Mouse (Mus musculus): Measurements from ENCODE around the gene Terb1. TPM values are rescaled to one million over a fixed set of nuclear protein-coding genes. Genes with fewer than 3 reads are reported as not detected.
A peak's percentile ranks its signal among the peaks of the same experiment; 100 is the strongest.

The Terb1 gene
- polyA plus RNA-seq, 1 experiment from 2014 or later: 0.70 TPM

DNA sequence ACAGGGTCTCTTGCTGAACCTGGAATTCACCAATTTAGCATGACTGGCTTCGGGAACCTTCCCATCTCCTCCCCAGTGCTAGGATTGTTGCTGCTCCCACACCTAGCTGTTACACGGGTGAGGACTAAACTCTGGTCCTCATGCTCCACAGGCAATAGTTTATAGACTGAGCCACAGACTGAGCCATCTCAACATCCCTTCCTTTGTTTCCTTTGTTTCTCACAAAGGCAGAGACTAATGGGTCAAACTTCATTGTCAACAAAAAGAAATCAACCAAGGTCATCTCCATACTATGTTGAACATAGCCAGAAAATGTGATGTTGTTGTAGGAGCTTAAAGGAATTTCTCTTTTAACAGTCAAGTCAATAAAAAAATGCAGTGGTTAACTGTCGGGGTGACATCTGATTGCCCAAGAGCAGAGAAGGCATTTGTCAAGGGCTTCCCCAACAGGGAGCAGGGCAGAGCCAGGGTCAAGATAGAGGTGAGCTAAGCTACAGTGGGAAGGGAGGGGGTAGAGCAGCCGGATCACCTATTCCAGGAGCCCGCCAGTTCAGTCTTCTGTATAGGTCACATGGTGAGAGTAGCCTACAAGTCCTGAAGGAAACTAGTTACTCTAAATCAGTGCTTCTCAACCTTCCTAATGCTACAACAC is 76.4 kb downstream of the Terb1 start:
- ATAC-seq (ENCODE audit: low read depth): no peak
- no peak overlapping the region for H3K4me3 ChIP-seq (ENCODE audit: low read depth, low read length)
- no peaks in the 10 kb centered on the region for H3K27me3 ChIP-seq (ENCODE audit: control insufficient read depth, insufficient read depth, low read length)
- H3K9me3 ChIP-seq (ENCODE audit: control insufficient read depth, low read length): no peaks in the 10 kb centered on the region
- H3K36me3 ChIP-seq (ENCODE audit: control insufficient read depth, insufficient read depth, low read length): peaks cover 61% of the 10 kb centered on the region
- H3K4me2 ChIP-seq (ENCODE audit: low read depth, low read length): no peak overlapping the region
- H3K4me1 ChIP-seq (ENCODE audit: control insufficient read depth, insufficient read depth, low read length): no peaks in the 10 kb centered on the region
- WGBS: 94% methylated on average over 5 of the region's 5 CpGs
- no peak overlapping the region for H3K9ac ChIP-seq (replicated peaks; ENCODE audit: low read depth, low read length)
- no peak overlapping the region for H3K27ac ChIP-seq (ENCODE audit: low read depth, low read length)

DNA sequence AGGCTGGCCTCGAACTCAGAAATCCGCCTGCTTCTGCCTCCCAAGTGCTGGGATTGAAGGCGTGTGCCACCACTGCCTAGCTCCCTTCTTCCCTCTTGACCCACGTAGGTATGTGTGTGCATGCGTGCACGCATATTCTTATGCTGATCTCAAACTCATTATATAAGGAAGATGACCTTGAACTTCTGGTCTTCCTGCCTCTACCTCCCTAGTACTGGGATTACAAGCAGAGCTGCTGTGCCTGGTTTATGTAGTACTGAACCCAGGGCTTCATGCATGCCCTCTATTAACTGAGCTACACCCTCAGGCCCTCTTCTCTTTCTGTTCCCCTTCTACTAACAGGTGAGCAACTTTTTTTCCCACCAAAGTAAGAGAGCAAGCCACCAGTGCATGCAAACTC is 77.1 kb downstream of the Terb1 start:
- WGBS: 97% methylated on average over 6 of the region's 6 CpGs
- no peaks in the 10 kb centered on the region for H3K27me3 ChIP-seq (ENCODE audit: control insufficient read depth, insufficient read depth, low read length)
- no peak for ATAC-seq (ENCODE audit: low read depth)
- no peak overlapping the region for H3K4me3 ChIP-seq (ENCODE audit: low read depth, low read length)
- no peak overlapping the region for H3K27ac ChIP-seq (ENCODE audit: low read depth, low read length)
- H3K4me1 ChIP-seq (ENCODE audit: control insufficient read depth, insufficient read depth, low read length): no peaks in the 10 kb centered on the region
- H3K9me3 ChIP-seq (ENCODE audit: control insufficient read depth, low read length): no peaks in the 10 kb centered on the region
- no peak overlapping the region for H3K9ac ChIP-seq (replicated peaks; ENCODE audit: low read depth, low read length)
- no peak overlapping the region for H3K4me2 ChIP-seq (ENCODE audit: low read depth, low read length)
- H3K36me3 ChIP-seq (ENCODE audit: control insufficient read depth, insufficient read depth, low read length): peaks cover 63% of the 10 kb centered on the region

DNA sequence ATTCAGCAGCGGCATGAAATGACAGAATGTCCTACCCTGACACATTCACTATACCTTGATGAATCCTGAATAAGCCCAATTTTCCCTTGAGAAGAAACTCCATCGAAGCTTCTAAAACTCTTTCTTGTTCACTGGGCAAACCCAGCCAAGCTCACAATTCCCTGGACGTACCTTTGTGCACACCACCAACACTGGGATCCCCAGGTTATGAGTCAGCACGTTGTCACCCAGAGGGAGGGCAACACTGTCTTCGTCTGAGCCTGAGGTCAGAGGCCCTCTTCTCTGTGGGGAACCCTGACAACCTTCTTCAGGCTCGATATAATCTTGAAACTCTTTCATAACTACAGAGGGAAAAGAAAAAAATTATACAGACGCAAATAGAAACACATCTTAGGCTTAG is 79.5 kb downstream of the Terb1 start:
- WGBS: 90% methylated on average over 7 of the region's 7 CpGs
- no peak for ATAC-seq (ENCODE audit: low read depth)
- Histone ChIP-seq H3K27ac (ENCODE audit: low read depth, low read length) (no peak overlapping the region), H3K9me3 (ENCODE audit: control insufficient read depth, low read length) (no peaks in the 10 kb centered on the region), H3K36me3 (ENCODE audit: control insufficient read depth, insufficient read depth, low read length) (peaks cover 74% of the 10 kb centered on the region), H3K4me3 (ENCODE audit: low read depth, low read length) (no peak overlapping the region), H3K9ac (replicated peaks; ENCODE audit: low read depth, low read length) (no peak overlapping the region), H3K27me3 (ENCODE audit: control insufficient read depth, insufficient read depth, low read length) (no peaks in the 10 kb centered on the region), H3K4me2 (ENCODE audit: low read depth, low read length) (no peak overlapping the region), H3K4me1 (ENCODE audit: control insufficient read depth, insufficient read depth, low read length) (no peaks in the 10 kb centered on the region)

DNA sequence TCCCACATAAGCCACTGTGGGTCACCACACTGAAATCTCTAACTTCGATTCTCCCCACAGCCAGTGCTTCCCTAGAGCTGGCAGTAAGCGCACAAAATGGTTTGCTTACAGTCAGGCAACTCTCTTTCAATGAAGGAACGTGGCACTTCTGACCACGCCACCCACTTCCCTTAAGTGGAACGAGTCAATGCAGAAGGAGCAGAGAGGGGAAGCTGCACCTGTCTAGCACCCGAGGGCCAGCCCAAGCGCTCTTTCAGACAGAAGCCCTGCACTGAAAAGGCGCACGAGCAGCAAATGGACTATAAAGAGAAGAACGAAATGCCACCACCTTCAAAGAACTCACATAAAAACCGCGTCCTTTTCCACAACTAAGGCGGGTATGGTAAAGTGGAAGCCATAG is 82.0 kb downstream of the Terb1 start:
- Histone ChIP-seq H3K27me3 (ENCODE audit: control insufficient read depth, insufficient read depth, low read length) (no peaks in the 10 kb centered on the region), H3K9me3 (ENCODE audit: control insufficient read depth, low read length) (no peaks in the 10 kb centered on the region), H3K27ac (ENCODE audit: low read depth, low read length) (no peak overlapping the region), H3K4me1 (ENCODE audit: control insufficient read depth, insufficient read depth, low read length) (no peaks in the 10 kb centered on the region), H3K4me3 (ENCODE audit: low read depth, low read length) (no peak overlapping the region), H3K4me2 (ENCODE audit: low read depth, low read length) (no peak overlapping the region), H3K36me3 (ENCODE audit: control insufficient read depth, insufficient read depth, low read length) (peaks cover 79% of the 10 kb centered on the region), H3K9ac (replicated peaks; ENCODE audit: low read depth, low read length) (no peak overlapping the region)
- WGBS: 89% methylated on average over 13 of the region's 13 CpGs
- no peak for ATAC-seq (ENCODE audit: low read depth)

GRCm38 (mm10) chr8:104422313-104422712 is 87.4 kb downstream of the Terb1 start:
- Histone ChIP-seq H3K27me3 (ENCODE audit: control insufficient read depth, insufficient read depth, low read length) (no peaks in the 10 kb centered on the region), H3K36me3 (ENCODE audit: control insufficient read depth, insufficient read depth, low read length) (peaks cover 80% of the 10 kb centered on the region), H3K4me3 (ENCODE audit: low read depth, low read length) (no peak overlapping the region), H3K9me3 (ENCODE audit: control insufficient read depth, low read length) (no peaks in the 10 kb centered on the region), H3K4me1 (ENCODE audit: control insufficient read depth, insufficient read depth, low read length) (no peaks in the 10 kb centered on the region), H3K27ac (ENCODE audit: low read depth, low read length) (no peak overlapping the region), H3K9ac (replicated peaks; ENCODE audit: low read depth, low read length) (no peak overlapping the region), H3K4me2 (ENCODE audit: low read depth, low read length) (no peak overlapping the region)
- ATAC-seq (ENCODE audit: low read depth): no peak
- 95% methylated on average over 6 of the region's 6 CpGs for WGBS

DNA sequence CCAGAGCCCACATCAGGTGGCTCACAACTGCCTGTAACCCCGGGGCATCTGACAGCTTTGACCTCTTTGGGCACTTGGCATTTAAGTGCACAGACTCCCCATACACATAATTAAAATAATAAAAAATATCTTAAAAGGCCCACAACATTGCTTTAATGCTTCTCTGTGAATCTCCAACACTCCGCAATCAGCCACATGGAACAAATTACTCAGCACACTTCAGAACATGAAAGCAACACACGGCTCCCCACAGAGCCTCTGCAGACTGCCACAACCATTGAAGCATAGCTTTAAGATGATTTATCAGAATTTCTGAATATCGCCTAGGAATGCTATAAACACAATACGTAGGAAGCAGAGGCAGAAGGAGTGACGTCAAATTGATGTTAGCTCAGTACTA is 93.7 kb downstream of the Terb1 start:
- no peak overlapping the region for H3K4me3 ChIP-seq (ENCODE audit: low read depth, low read length)
- H3K27ac ChIP-seq (ENCODE audit: low read depth, low read length): no peak overlapping the region
- H3K4me1 ChIP-seq (ENCODE audit: control insufficient read depth, insufficient read depth, low read length): no peaks in the 10 kb centered on the region
- H3K4me2 ChIP-seq (ENCODE audit: low read depth, low read length): no peak overlapping the region
- H3K36me3 ChIP-seq (ENCODE audit: control insufficient read depth, insufficient read depth, low read length): peaks cover 29% of the 10 kb centered on the region
- H3K27me3 ChIP-seq (ENCODE audit: control insufficient read depth, insufficient read depth, low read length): no peaks in the 10 kb centered on the region
- no peak overlapping the region for H3K9ac ChIP-seq (replicated peaks; ENCODE audit: low read depth, low read length)
- 83% methylated on average over 6 of the region's 6 CpGs for WGBS
- H3K9me3 ChIP-seq (ENCODE audit: control insufficient read depth, low read length): no peaks in the 10 kb centered on the region
- no peak for ATAC-seq (ENCODE audit: low read depth)

- Histone ChIP-seq H3K27me3 (ENCODE audit: control insufficient read depth, insufficient read depth, low read length) (no peaks in the 10 kb centered on the region), H3K4me2 (ENCODE audit: low read depth, low read length) (no peak overlapping the region), H3K27ac (ENCODE audit: low read depth, low read length) (no peak overlapping the region), H3K9ac (replicated peaks; ENCODE audit: low read depth, low read length) (no peak overlapping the region), H3K4me1 (ENCODE audit: control insufficient read depth, insufficient read depth, low read length) (no peaks in the 10 kb centered on the region), H3K4me3 (ENCODE audit: low read depth, low read length) (no peak overlapping the region), H3K36me3 (ENCODE audit: control insufficient read depth, insufficient read depth, low read length) (peaks cover 13% of the 10 kb centered on the region), H3K9me3 (ENCODE audit: control insufficient read depth, low read length) (no peaks in the 10 kb centered on the region)
- 43% methylated on average over 3 of the region's 3 CpGs for WGBS
- ATAC-seq (ENCODE audit: low read depth): 0 out of 2 replicates have a peak, but pooled peaks have one; percentile 29
These were observed 95.5 kb downstream of the Terb1 start for GRCm38 (mm10) chr8:104414204-104414603.

- Histone ChIP-seq H3K36me3 (ENCODE audit: control insufficient read depth, insufficient read depth, low read length) (peaks cover 11% of the 10 kb centered on the region), H3K9ac (replicated peaks; ENCODE audit: low read depth, low read length) (no peak overlapping the region), H3K9me3 (ENCODE audit: control insufficient read depth, low read length) (no peaks in the 10 kb centered on the region), H3K27ac (ENCODE audit: low read depth, low read length) (no peak overlapping the region), H3K4me3 (ENCODE audit: low read depth, low read length) (no peak overlapping the region), H3K4me2 (ENCODE audit: low read depth, low read length) (no peak overlapping the region), H3K4me1 (ENCODE audit: control insufficient read depth, insufficient read depth, low read length) (no peaks in the 10 kb centered on the region), H3K27me3 (ENCODE audit: control insufficient read depth, insufficient read depth, low read length) (no peaks in the 10 kb centered on the region)
- ATAC-seq (ENCODE audit: low read depth): peak; percentile 37
- 84% methylated on average over 4 of the region's 4 CpGs for WGBS
These were observed 95.9 kb downstream of the Terb1 start for GRCm38 (mm10) chr8:104413770-104414169.

- Histone ChIP-seq H3K36me3 (ENCODE audit: control insufficient read depth, insufficient read depth, low read length) (peaks cover 7% of the 10 kb centered on the region), H3K4me2 (ENCODE audit: low read depth, low read length) (no peak overlapping the region), H3K27me3 (ENCODE audit: control insufficient read depth, insufficient read depth, low read length) (no peaks in the 10 kb centered on the region), H3K9me3 (ENCODE audit: control insufficient read depth, low read length) (no peaks in the 10 kb centered on the region), H3K27ac (ENCODE audit: low read depth, low read length) (no peak overlapping the region), H3K9ac (replicated peaks; ENCODE audit: low read depth, low read length) (no peak overlapping the region), H3K4me3 (ENCODE audit: low read depth, low read length) (no peak overlapping the region), H3K4me1 (ENCODE audit: control insufficient read depth, insufficient read depth, low read length) (no peaks in the 10 kb centered on the region)
- no peak for ATAC-seq (ENCODE audit: low read depth)
- WGBS: 73% methylated on average over 7 of the region's 7 CpGs
These were observed 96.7 kb downstream of the Terb1 start for GRCm38 (mm10) chr8:104412805-104413532.
